Mouse (Mus musculus) spleen, adult 12 weeks (tissue): ENCODE results near the gene Ift20.
"Not testable (repeated sequence)": the region's sequence is repeated elsewhere in the genome, so short reads cannot be mapped to it uniquely, and the experiment has no call there.

Experiments
- DNase-seq: peaks from one replicate; pipeline ENCODE4 v3.0.0; 2022; ENCODE audit warnings: low spot score

Ift20 gene

GRCm38 (mm10) chr11:78566775-78567174 lies 30.6 kb downstream of the Ift20 start:
- no peak for DNase-seq

- no peak for DNase-seq
Observed at GRCm38 (mm10) chr11:78567614-78568013, 31.5 kb downstream of the Ift20 start.

- DNase-seq = no peak
Observed at GRCm38 (mm10) chr11:78568827-78569226, 32.7 kb downstream of the Ift20 start.

- DNase-seq = no peak
Observed at GRCm38 (mm10) chr11:78569806-78570205, 33.6 kb downstream of the Ift20 start.

- DNase-seq = no peak
Observed at GRCm38 (mm10) chr11:78571441-78571840, 35.3 kb downstream of the Ift20 start.

- DNase-seq = no peak
Observed at GRCm38 (mm10) chr11:78571854-78572253, 35.7 kb downstream of the Ift20 start.

GRCm38 (mm10) chr11:78574031-78574430 lies 37.9 kb downstream of the Ift20 start:
- not testable (repeated sequence) for DNase-seq

- no peak for DNase-seq
Observed at GRCm38 (mm10) chr11:78574536-78574935, 38.4 kb downstream of the Ift20 start.

GRCm38 (mm10) chr11:78574975-78575374 lies 38.8 kb downstream of the Ift20 start:
- DNase-seq = no peak

GRCm38 (mm10) chr11:78582848-78583247 lies 46.7 kb downstream of the Ift20 start:
- no peak for DNase-seq

GRCm38 (mm10) chr11:78586099-78586498 lies 49.9 kb downstream of the Ift20 start:
- no peak for DNase-seq

- DNase-seq = not testable (repeated sequence)
Observed at GRCm38 (mm10) chr11:78587677-78588076, 51.5 kb downstream of the Ift20 start.
